Mouse (Mus musculus): ENCODE results near the gene Ints7. TPM values are rescaled to one million over a fixed set of nuclear protein-coding genes. Genes with fewer than 3 reads are reported as not detected.

Ints7 gene
- polyA plus RNA-seq, 1 experiment = not detected

DNA sequence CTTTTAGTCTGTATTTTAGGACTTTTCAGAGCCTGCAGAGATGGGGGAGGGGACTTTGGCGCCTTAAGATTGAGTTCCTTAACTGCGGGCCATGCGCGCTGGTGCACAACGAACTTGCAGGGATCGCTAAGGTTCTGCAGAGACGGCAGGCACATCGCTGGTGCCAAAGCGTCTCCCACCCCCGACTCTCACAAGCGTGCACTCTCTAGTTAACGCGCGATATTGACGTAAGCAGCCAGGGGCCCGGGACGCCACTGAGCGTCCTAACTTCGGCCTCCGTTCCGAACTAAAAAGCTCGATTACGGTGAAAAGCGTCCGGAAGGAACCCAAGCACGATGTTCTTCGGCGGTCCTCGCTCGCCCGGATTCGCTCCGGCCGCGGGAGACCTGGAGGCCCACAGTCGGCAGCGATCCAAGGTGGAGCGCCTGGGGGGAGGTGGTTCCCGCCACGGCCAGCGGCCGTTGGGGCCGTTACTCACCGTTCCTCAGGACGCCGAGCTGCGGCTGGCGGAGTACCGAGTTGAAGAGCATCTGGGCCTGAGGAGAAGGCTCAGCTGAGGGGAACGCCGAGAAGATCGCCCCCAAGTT is 472 bp upstream of the Ints7 start:
- peaks cover 6% of the 10 kb centered on the region; the same call in 1 of the 2 replicates for H3K4me1 ChIP-seq (ENCODE audit: control insufficient read depth, insufficient read depth, low read length)
- no peak for TF ChIP-seq CTCF (IDR thresholded peaks at IDR 0.05; ENCODE audit: insufficient read depth, low read depth, low read length)
- no peak for TF ChIP-seq POLR2A (IDR thresholded peaks at IDR 0.05; ENCODE audit: insufficient read depth, low read depth, low read length)
- under 1% methylated on average over 52 of the region's 52 CpGs for WGBS
- peak overlapping the region; percentile 63 for H3K4me3 ChIP-seq (ENCODE audit: insufficient read depth, low read depth, low read length)
- no peak overlapping the region for H3K27ac ChIP-seq (ENCODE audit: insufficient read depth, low read depth, low read length)

DNA sequence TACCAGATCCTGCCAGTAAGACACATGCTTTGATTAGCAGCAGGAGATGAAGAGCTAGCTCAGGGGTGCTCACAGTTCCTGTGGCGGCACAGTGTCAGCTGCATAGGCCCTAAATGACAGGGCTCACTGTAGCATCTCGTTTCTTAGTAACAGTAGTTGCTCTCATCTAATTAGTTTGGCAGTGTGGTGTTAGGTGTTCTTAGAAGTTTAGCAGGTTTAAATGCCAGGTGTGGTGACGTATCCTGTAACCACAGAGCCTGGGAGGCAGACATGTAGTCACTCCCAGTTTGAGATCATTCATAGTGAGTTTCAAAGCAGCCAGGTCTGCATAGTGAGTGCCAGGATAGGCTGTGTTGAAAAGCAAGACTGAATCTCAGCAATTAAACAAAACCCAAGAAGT is 4.1 kb downstream of the Ints7 start:
- Histone ChIP-seq H3K4me3 (ENCODE audit: insufficient read depth, low read depth, low read length) (no peak overlapping the region), H3K27ac (ENCODE audit: insufficient read depth, low read depth, low read length) (no peak overlapping the region), H3K4me1 (ENCODE audit: control insufficient read depth, insufficient read depth, low read length) (peaks cover 6% of the 10 kb centered on the region; the same call in 1 of the 2 replicates)
- no peak for TF ChIP-seq CTCF (IDR thresholded peaks at IDR 0.05; ENCODE audit: insufficient read depth, low read depth, low read length)
- no peak for TF ChIP-seq POLR2A (IDR thresholded peaks at IDR 0.05; ENCODE audit: insufficient read depth, low read depth, low read length)
- WGBS = 89% methylated on average over 3 of the region's 3 CpGs

DNA sequence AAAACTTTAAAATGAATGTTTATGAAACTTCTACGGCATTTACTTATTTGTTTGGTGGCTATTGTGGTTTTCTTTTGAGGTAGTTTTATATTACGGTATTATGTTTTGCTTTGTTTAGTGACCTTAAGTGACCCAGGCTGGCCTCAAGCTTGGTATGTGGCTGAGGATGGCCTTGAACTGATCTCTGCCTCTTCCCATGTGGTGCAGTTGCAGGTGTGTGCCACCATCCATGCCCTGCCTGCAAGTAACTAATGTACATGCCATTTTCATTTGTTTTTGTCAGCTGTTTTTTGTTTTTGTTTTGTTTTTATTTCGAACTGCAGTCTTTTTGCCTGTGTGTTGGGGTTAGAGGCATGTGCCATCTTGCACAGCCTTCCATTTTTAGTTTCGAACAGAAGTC is 6.2 kb downstream of the Ints7 start:
- no peaks in the 10 kb centered on the region for H3K4me1 ChIP-seq (ENCODE audit: control insufficient read depth, insufficient read depth, low read length)
- WGBS = 91% methylated on average over 4 of the region's 4 CpGs
- no peak overlapping the region for H3K4me3 ChIP-seq (ENCODE audit: insufficient read depth, low read depth, low read length)
- no peak for TF ChIP-seq POLR2A (IDR thresholded peaks at IDR 0.05; ENCODE audit: insufficient read depth, low read depth, low read length)
- TF ChIP-seq CTCF (IDR thresholded peaks at IDR 0.05; ENCODE audit: insufficient read depth, low read depth, low read length) = no peak
- H3K27ac ChIP-seq (ENCODE audit: insufficient read depth, low read depth, low read length) = no peak overlapping the region

DNA sequence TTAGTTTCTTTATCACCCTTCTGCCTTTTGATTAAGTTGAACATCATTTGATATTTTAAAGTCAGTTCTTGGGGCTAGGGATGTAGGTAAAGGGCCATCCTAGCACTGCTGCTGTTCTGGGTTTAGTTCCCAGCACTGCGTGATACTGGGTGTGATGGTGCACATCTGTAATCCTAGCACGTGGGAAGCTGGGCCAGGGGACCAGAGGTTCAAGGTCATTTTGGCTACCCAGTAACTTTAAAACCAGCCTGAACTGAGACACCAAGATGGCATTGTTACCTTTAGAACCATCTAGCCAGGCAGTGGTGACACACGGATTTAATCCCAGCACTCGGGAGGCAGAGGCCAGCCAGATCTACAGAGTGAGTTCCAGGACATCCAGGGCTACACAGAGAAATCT is 8.4 kb downstream of the Ints7 start:
- H3K27ac ChIP-seq (ENCODE audit: insufficient read depth, low read depth, low read length) = no peak overlapping the region
- WGBS = 97% methylated on average over 4 of the region's 4 CpGs
- no peak overlapping the region for H3K4me3 ChIP-seq (ENCODE audit: insufficient read depth, low read depth, low read length)
- no peak for TF ChIP-seq POLR2A (IDR thresholded peaks at IDR 0.05; ENCODE audit: insufficient read depth, low read depth, low read length)
- TF ChIP-seq CTCF (IDR thresholded peaks at IDR 0.05; ENCODE audit: insufficient read depth, low read depth, low read length) = no peak
- no peaks in the 10 kb centered on the region for H3K4me1 ChIP-seq (ENCODE audit: control insufficient read depth, insufficient read depth, low read length)

DNA sequence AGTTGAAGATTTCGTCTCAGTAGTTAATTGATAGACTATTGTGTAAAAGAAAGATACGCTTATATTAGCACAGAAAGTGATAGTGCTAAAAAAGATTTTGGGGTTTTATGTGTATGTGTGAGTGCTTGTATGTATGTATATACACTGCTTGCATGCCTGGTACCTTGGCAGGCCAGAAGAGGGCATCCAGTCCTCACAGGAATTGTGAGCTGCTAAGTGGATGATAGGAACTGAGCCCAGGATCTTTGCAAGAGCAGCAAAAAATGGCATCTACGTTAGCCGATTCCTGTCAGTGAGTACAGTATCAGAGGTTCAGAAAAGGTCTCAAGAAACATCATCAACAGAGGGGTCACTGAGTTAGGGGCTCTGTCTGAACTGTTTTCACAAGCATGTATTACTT is 9.0 kb downstream of the Ints7 start:
- H3K27ac ChIP-seq (ENCODE audit: insufficient read depth, low read depth, low read length) = no peak overlapping the region
- H3K4me3 ChIP-seq (ENCODE audit: insufficient read depth, low read depth, low read length) = no peak overlapping the region
- H3K4me1 ChIP-seq (ENCODE audit: control insufficient read depth, insufficient read depth, low read length) = no peaks in the 10 kb centered on the region
- TF ChIP-seq POLR2A (IDR thresholded peaks at IDR 0.05; ENCODE audit: insufficient read depth, low read depth, low read length) (no peak), CTCF (IDR thresholded peaks at IDR 0.05; ENCODE audit: insufficient read depth, low read depth, low read length) (no peak)
- WGBS = 93% methylated on average over 4 of the region's 4 CpGs

DNA sequence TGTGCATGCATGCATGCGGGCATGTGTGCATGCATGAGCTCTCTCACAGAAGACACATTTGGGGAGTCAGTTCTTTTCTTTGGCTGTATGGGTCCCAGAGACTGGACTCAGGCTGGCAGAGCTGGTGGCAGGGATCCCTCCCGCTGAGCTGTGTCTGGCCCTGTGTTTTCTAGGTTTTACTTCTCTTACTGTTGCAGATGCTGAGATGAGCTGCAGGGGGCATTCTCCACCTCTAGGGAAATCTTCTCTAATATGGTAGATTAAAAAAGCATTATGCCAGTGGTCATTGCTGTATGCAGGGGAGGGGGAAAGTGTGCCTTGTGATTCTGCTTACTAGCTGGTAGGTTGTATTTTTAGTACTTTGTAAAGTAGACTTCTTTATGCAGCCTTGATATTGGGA is 10.3 kb downstream of the Ints7 start:
- H3K4me3 ChIP-seq (ENCODE audit: insufficient read depth, low read depth, low read length) = no peak overlapping the region
- TF ChIP-seq CTCF (IDR thresholded peaks at IDR 0.05; ENCODE audit: insufficient read depth, low read depth, low read length) = no peak
- TF ChIP-seq POLR2A (IDR thresholded peaks at IDR 0.05; ENCODE audit: insufficient read depth, low read depth, low read length) = no peak
- no peaks in the 10 kb centered on the region for H3K4me1 ChIP-seq (ENCODE audit: control insufficient read depth, insufficient read depth, low read length)
- no peak overlapping the region for H3K27ac ChIP-seq (ENCODE audit: insufficient read depth, low read depth, low read length)
- WGBS = 86% methylated on average over 2 of the region's 2 CpGs

DNA sequence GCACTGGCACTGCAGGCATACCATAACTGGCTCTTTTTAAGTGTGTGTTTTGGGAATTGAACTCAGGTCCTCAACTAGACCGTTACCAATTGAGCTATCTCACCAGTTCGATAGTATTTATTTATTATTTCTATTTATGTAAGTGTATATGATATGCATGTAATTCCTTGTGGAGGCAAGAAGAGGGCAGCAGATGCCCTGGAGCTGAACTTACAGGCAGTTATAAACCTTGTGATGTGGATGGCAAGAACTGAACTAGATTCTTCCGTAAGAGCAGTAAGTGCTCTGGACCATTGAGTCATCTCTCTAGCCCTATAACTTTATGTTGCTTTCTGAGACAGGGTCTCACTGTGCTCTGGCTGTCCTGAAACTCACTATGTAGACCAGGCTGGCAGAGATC is 11.6 kb downstream of the Ints7 start:
- TF ChIP-seq POLR2A (IDR thresholded peaks at IDR 0.05; ENCODE audit: insufficient read depth, low read depth, low read length) (no peak), CTCF (IDR thresholded peaks at IDR 0.05; ENCODE audit: insufficient read depth, low read depth, low read length) (no peak)
- whole genome bisulfite sequencing = 75% methylated on average over 3 of the region's 3 CpGs

DNA sequence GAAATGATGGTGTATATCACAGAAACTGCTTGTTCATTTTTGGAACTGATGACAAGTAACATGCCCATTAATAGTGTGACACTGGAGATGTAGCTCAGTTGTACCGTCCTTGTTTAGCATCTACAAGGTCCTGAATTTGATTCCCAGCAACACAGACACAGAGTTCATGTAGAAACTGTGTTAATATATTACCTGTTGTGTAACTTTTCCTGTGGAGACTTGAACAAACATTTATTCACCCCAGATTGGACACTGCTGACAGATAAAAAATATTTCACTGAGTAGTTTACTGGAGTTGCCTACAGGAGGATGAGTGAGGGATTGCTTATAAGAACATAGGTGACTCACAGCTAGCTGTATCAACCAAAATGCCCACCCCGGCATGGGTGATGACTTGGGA is 13.3 kb downstream of the Ints7 start:
- Histone ChIP-seq H3K4me3 (ENCODE audit: insufficient read depth, low read depth, low read length) (no peak overlapping the region), H3K4me1 (ENCODE audit: control insufficient read depth, insufficient read depth, low read length) (peaks cover 8% of the 10 kb centered on the region), H3K27ac (ENCODE audit: insufficient read depth, low read depth, low read length) (no peak overlapping the region)
- 96% methylated on average over 2 of the region's 2 CpGs for WGBS
- TF ChIP-seq CTCF (IDR thresholded peaks at IDR 0.05; ENCODE audit: insufficient read depth, low read depth, low read length) (no peak), POLR2A (IDR thresholded peaks at IDR 0.05; ENCODE audit: insufficient read depth, low read depth, low read length) (no peak)

More for the DNA sequence above, 11.6 kb downstream of the Ints7 start:
- H3K27ac ChIP-seq (ENCODE audit: insufficient read depth, low read depth, low read length) = no peak overlapping the region
- H3K4me1 ChIP-seq (ENCODE audit: control insufficient read depth, insufficient read depth, low read length) = peaks cover 3% of the 10 kb centered on the region
- no peak overlapping the region for H3K4me3 ChIP-seq (ENCODE audit: insufficient read depth, low read depth, low read length)

DNA sequence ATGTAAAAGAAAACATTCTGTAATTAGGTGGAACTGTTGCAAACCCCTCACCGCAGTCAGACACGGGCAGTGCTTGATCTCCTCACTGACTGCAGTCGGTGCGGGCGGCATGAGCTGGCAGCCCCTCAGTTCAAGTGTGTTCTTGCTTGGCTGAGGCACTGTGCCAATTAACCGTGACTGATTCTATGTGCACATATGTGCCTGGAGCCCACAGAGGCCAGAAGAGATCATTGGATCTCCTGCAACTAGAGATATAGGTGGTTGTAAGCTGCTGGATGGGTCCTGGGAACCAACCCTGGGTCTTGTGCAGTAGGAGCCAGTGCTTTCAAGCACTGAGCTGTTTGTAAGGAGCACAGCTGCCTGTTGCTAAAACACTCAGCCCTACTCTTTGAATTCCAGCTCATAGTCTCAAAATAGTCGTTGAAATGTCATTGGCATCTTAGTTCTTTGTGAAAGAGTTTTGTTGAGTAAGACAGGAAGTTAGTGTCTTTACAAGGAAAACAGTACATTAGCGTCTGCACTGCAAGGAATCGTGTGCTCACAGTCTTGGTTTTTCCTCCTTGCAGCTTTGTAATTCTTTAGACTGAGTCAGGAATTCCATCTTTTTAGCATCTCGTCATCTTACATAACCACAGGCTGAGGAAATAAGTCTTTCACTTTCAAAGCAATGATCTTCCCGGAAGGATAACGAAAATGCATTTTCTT is 16.7 kb downstream of the Ints7 start:
- H3K4me3 ChIP-seq (ENCODE audit: insufficient read depth, low read depth, low read length) = no peak overlapping the region
- H3K27ac ChIP-seq (ENCODE audit: insufficient read depth, low read depth, low read length) = peak overlapping the region; percentile 32
- no peak for TF ChIP-seq CTCF (IDR thresholded peaks at IDR 0.05; ENCODE audit: insufficient read depth, low read depth, low read length)
- no peak for TF ChIP-seq POLR2A (IDR thresholded peaks at IDR 0.05; ENCODE audit: insufficient read depth, low read depth, low read length)
- H3K4me1 ChIP-seq (ENCODE audit: control insufficient read depth, insufficient read depth, low read length) = peaks cover 8% of the 10 kb centered on the region
- 47% methylated on average over 12 of the region's 12 CpGs for WGBS

Measured in olfactory bulb, adult 2 months (tissue).